Mouse (Mus musculus) lung, adult 2 months (tissue): ENCODE measurements at regions not wholly inside any gene's neighbourhood (a gene's known extent, or its start where the extent isn't known, plus 50 kb on each side); places are given as distances from the start of the nearest gene placed in this dataset.
"Not testable (repeated sequence)": the region's sequence is repeated elsewhere in the genome, so short reads cannot be mapped to it uniquely, and the experiment has no call there.

ENCODE experiments used
- CTCF ChIP-seq: fragments of 200-500 bp; IDR thresholded peaks from 2 replicates; pipeline ENCODE4 v1.5.1; 2011; ENCODE audit warnings: mild to moderate bottlenecking, low read length, control low read depth; ENCODE audit not compliant: insufficient read depth
- POLR2A ChIP-seq: fragments of 200-500 bp; IDR thresholded peaks from 2 replicates; pipeline ENCODE4 v1.6.1; 2011; ENCODE audit warnings: low read depth, mild to moderate bottlenecking, control low read depth, low read length, borderline replicate concordance; ENCODE audit errors: extremely low read depth

- not testable (repeated sequence) for TF ChIP-seq CTCF, POLR2A
Measured at GRCm38 (mm10) chr6:114553072-114553471, 89.8 kb upstream of the Atg7 start.
